Mouse (Mus musculus) adrenal gland, adult 2 months (tissue): Measurements from ENCODE around the gene Zfp184. TPM values are rescaled to one million over a fixed set of nuclear protein-coding genes. Genes with fewer than 3 reads are reported as not detected.
A peak's percentile ranks its signal among the peaks of the same experiment; 100 is the strongest.

Experiments
- DNase-seq: peaks from one replicate; pipeline ENCODE4 v3.0.0; 2021
- polyA plus RNA-seq: library from polyadenylated mRNA; depleted of rRNA; stranded (reverse); fragments of >200 nt; gene quantifications from 2 replicates; pipeline ENCODE4 v1.2.3, GENCODE M21; 2012
- total RNA-seq, 2 experiments: library from RNA; stranded (reverse); gene quantifications; 2 replicates each; pipeline ENCODE4 v1.2.3; 2021

Zfp184 gene
- total and polyA plus RNA-seq, 3 experiments: 0.35 to 1.9 (median 1.7) TPM

DNA sequence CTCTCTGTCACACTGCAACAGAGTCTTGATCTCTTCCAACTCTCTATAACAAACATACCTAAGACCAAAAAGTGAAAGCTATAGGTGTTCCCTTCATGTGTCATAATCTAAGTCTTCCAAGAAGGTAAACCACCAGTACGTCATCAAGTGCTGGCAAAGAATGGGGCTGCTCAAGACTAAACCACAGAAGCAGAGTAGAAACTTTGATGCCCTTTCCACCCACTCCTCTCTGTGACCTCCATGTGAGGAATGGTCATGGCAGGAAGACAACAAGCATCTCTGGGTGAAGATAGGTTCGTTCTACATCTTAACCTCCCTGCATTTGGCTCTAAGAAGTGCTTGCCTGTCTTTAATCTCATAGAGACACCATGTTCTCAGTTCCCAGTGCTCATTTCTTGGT, 39.6 kb downstream of the Zfp184 start:
- DNase-seq: no peak

DNA sequence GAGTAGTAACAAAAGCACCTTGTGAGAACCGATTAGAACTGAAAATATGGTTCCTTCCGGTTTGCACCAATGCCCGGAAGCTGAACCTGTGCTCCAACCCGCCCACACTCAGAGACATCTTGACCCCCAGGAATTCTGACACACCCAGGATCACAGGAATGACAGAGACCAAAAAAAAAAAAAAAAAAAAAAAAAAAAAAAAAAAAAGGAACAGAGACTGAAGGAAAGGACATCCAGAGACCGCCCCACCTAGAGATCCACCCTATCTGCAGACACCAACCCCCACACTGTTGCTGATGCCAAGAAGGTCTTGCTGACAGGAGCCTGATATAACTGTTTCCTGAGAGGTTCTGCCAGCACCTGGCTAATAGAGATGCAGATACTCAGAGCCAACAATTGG, 47.7 kb downstream of the Zfp184 start:
- DNase-seq: no peak

DNA sequence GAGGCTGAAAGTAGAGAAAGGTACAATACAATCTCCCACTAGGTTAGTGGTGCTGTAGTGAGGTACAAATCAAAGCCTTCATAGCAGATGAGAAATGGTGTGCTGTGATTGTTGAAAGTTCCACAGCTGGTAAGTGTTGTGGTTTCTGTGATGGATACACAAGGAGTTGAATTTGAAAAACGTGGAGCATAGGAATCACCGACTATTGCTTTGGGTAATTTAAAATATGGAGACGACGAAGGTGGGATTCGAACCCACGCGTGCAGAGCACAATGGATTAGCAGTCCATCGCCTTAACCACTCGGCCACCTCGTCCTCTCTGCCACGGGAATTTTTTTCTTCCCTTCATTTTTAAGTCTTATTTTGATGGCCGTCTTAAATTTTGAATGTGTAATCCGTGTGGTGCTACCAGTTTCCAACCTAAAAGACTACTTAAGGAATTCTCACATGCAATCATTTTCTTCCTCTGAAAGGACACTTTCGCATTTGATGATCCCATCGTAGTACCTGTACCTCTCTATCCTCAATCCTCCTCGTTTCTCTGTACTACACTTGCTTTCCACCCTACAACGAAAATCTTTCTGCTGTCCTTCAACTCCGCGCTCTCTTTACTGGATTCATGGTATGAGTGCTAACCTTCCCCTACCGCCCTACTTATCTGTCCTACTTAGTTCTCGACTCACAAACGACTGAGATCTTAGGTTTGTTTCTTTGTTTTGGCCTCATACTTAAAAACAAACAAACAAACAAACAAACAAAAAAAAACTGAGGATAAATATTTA, 49.3 kb downstream of the Zfp184 start:
- DNase-seq: peak; percentile 48

DNA sequence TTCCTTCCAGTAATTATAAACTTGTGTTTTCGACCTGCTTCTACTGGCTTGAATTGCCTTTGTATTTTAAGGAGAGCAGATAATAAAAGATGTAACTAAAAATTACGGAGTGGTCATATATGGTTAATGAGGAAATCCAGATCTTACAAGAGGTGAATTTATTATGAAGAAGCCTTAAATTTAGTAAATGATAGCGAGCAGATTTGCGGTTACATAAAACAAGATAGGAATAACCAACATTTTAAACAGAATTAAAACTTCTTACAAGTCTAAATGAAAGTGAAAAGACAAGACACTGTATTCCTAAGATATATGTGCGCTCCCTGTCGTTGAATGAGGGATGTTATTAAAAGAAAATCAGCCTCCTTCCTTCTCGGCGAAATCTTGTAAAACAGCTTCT, 50.0 kb downstream of the Zfp184 start:
- DNase-seq: no peak

DNA sequence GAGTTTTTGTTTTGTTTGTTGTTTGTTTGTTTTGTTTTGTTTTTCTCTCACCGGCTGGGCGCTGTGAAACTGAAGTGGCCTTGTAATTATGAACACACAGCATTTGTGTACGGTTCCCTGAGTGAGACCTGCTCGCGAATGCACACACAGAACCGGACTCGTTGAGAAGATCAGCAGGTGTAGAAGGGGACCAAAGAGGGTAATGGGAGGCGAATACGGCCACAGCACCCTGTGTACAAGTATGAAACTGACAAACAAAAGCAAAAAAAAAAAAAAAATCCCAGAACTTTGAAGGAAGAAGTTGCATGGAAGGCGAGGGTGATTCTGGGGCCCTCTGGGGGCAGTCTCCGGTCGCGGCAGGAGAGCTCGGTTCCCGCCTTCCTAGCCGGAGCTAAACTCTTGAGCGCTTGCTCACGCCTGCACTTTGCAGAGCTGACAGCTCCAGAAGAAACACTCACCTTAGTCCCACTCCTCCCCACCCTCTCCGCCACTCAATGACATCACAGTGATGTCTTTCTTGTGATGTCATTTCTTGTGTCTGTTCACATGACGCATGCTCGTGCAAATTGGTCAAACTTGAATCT, 50.5 kb downstream of the Zfp184 start:
- DNase-seq: peak; percentile 26

DNA sequence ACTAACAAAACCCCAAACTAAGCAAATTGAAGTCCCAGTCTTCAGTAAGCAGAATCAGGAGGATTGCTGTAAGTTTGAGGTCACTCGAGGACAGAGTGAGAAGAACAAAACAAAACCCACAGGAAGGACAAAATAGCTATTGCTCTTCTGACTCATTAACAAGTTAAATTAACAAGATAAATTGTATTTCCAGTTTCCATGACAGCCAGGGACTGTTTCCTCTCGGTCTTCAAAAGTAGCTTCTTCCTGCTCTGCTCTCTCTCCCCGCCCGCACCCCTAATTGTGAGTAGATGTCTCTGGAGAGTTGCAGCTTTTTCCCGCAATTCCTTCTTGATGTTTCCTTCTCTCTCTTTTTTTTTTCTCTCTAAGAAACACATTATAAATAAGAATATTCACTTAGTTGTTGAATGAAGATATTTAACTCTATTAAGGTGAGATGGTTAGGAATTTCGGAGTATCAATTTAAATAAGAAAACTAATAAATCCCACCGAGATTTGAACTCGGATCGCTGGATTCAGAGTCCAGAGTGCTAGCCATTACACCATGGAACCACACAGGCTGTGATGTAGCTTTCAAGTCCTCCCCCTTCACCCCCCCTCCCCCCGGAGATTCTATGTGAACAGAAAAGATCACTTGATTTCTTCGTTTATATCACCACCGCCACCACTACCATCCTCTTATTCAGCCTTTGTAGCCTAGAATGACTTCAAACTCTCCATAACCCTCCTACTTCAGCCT, 51.4 kb downstream of the Zfp184 start:
- DNase-seq: no peak

DNA sequence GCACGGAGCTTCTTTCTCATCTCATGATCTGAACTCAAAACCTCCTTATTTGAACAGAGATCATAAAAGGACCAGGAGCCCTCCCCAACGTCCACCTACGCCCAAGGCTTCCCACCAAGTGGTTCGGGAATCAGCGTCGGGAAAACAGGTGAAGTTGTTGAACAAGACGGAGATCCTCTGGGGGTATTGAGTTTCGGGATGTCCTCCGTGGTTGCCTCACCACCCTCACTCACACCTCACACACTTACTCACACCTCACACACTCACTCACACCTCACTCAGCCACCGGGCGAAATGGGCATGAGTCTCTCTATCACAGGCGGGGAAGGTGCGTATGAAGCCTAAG, 51.9 kb downstream of the Zfp184 start:
- DNase-seq: no peak

DNA sequence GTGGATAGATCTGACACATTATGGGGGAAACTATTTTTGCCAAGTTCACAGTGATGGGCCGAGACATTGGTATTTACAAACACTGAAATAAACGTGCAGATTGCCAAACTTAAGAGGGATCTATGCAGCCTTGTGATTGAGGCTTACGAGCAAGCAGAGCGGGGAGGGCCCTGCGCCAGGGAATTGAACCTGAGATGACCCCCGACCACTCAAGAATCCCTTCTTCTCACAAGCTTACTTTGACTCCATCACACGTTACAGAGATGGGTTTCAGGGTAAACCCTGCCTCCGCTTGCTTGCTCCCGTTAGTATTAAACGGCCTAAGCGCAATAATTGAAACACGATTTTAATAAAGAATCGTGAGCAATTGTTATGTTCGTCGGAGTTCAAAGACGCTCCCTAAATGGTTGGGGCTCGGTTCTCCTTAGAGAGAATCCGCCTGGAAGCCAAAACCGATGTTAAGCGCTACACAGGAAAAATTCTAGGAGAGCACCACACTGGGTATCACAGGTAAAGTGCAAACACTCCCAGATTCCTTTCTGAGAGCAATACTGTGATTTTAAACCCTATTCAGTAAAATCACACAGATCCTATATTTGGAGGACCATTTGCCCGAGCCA, 52.4 kb downstream of the Zfp184 start:
- DNase-seq: no peak

DNA sequence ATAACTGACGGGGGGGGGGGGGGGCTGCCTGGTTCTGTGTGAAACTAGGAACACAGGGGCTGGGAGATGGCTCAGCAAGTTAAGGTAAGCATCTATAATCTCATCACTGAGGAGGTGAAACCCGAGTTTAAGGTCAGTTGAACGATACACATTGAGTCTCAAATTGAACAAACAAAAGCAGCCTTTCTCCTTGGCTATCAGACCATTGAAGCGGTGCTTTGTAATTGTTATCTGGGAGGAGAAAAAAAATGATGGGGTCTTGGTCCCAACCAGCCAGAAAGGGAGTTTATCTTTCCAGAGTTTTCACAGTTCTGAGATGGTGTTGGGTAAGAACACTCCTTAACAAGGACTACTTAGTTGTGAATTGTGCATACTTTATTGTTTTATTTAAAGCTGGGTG, 52.9 kb downstream of the Zfp184 start:
- no peak for DNase-seq

DNA sequence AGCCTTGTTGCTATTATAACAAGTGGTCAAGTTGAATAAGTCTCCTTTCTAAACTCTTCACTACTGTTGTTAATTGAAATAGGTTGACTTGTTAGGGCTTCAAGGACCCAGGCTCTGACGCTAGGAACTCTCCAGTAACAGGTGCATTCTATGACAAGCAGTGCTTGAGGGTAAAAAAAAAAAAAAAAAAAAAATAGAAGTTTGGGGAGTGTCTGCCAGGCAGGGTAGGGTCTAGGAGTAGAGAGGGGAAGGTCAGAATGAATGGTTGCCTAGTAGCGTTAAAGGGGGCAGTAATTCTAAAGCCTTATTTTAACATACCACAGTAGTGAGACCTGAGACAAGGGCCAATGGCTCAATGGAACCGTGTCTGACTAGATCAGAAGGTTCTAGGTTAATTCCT, 53.5 kb downstream of the Zfp184 start:
- DNase-seq: no peak

DNA sequence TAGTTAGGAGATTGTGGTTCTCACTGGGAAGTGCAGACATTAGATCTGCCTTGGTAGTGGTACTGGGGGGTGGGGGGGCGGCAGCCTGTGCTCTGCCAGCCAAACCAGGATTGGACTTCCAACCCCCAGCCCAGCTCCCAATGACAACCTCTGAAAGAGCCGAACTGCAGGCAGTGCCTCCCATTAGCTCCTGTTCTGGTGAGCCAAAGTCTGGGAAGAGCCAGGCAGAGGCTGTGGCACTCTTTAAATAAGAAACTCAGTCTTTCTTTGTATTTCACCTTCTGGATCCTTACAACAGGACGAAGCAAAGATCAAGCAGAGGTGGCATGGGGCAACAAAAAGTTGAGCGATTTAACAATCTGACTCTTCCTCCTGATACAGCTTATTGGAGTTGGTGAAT, 54.3 kb downstream of the Zfp184 start:
- DNase-seq: no peak

DNA sequence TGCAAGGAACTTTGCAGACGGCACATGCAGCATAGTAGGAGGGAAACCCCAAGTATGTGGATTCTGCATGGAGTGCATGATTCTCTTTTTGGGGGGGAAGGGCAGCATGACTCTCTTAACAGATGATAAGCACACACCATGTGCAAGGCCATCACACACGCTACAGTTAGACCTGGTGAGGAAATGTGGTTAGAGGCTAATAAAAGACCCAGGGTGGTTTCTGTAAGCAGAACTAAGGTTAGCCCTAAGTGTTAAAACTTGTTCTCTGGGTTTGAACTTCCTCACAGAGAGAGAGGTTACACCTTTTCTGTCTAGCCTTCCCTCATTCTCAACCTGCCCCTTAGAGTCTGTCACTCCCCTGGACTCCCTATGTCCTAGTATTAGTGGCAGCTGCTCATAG, 56.5 kb downstream of the Zfp184 start:
- DNase-seq: no peak

DNA sequence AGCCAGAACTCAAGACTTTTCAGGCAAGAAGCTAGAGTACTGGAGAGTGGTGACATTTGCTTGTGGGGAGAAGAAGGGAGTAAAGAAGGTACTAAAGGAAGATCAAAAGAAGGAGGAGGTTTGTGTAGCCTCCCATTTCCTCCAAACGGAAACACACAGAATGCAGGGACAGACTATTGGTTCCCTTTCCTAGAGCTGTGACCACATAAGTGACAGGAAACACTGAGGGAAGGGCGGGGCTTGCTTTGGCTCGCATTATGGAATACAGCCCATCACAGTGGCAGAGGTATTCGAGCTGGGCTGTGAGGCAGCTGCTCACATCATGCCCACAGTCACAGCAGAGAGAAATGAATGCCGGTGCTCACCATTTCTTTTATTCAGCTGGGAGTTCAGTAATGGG, 56.9 kb downstream of the Zfp184 start:
- no peak for DNase-seq

DNA sequence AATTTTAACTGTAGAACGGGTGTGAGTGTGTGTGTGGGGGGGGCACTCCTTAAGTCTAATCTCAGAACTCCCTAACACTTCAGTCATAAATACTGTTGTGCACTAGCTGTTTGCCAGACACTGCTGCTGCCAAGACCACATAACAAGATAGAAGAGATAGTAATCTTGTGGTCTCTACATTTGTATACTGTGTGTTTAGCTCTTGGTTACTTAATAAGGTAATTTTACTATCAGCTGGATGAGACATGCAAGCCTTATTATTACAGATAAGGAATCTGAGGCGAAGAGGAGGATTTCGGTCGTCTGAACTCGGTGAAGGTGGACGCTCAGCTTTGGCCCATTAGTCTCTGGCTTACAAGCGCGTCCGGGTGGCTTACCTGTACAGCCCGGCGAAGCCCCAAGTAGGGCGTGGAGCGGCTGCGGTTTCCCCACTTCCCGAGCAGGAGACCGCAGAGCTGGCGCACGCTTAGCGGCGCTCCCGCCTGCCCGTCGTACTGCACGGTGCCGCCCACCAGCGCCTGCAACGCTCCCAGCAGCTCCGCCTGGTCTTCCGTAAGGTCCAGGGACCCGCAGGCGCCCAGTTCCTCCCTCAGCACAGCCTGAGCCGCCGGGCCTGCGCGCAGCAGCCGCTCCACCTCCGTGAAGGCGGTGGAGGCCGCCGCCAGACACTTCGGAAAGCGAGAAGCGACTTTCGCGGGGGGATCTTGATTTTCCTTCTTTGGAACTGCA, 60.9 kb downstream of the Zfp184 start:
- DNase-seq: peak; percentile 70

DNA sequence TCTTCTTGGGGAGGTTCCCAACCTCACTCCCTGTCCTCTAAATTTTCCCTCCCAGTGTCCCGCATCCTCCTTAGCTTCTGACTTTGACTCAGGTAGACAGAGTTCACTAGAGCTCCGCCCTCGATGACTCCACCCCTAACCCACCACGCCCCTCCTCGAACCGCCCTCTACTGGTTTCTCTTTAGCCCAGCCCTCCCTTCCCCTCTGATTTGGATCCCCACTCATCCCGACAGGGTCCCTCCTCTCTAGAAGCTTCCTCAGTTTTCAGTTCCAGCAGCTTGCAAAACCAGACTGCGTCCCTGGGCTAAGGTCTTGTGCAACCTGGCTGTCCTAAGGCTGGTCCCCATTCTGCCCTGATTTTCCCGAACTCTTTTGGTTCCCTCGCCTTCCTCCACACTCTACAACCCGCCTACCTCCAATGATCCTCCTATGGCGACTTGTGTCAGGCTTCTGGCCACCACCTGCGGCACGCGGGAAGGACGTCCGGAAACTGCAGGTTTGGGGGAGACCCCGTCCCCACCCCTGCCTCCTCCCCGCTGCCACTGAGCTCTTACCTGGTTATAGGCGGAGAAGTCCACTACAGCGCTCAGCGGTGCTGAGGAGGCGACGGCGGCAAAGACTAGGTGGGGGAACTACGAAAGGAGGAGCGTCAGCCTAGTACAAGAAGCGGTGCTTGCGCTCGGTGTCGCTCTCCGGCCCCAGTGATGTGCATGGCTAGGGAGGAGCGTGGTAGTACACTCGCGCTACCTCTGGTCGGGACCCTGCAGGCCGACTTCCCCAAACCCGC, 61.6 kb downstream of the Zfp184 start:
- DNase-seq: peak; percentile 77

DNA sequence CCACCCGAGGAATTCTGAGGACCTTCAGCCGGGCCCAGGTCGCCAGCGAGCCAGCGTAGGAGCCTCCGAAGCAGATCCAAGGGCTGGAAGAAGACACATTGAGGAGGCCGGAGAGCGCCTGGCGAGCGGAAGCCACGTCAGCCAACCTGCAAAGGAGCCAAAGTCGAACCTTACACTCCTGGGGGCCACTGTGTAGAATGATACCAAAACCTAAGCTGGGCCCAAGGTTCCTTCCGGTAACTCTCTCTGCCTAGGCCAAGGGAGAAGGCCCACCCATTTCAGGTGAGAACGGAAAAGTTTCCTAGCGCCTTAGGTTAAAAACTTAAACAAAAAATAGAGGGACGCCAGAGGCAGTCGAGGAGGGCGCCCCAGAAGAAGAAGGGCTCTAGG, 62.2 kb downstream of the Zfp184 start:
- DNase-seq: no peak

DNA sequence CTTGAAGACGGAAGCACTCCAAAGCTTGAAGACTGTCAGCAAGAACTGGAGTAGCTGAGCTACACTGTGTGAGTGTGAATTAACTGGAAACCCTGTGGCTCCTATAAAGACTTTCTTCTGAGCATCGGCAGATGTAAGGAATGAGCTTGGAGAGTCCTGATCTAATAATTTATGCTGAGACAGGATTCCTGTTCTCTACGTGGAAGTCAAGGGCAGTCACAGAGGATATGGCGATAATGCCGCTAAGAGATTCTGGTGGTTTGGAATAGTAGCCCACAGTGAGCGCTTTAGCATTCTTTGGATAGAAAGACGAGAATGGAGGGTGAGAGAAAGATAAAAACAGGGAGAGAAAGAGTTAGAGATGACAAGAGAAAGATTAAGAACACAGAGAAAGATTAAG, 63.0 kb downstream of the Zfp184 start:
- DNase-seq: no peak

DNA sequence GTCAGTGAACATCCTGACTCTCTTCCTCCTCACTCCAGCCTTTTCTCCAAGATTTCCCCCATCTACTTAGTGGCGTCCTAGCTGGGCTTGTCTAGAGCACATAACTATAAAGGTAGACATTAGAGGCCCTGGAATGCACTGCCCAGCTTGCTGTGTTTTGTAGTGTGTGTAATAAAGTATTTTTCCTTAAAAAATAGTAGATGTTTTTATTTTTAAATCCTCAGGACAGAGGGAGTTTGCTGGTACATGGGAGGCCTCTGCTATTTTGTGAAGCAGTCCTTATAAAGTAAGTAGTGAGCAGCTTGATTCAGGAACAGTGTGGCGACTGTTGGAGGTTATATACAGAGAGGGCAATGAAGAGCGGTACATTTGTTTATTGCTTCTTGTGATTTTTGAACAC, 63.8 kb downstream of the Zfp184 start:
- DNase-seq: no peak

DNA sequence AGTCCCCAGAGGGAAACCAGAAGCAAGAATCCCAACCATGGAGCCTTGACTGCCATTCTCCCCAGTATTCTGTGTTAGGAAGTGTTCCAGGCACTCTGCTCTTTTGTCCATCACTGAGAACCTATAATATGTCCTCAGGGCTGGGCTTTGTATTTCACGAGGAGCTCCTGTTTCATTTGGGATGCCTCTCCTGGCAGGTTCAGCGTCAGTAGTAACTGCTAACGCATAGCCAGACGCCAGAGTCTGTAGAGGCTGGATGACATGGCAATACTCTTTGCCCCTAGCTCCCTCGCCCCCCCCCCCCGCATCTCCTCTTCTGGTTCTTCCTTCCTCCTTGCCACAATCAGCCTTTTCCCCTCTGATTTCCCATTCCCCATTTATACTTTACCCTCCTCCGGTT, 64.7 kb downstream of the Zfp184 start, which contains the start of gene Prss16:
Gene Prss16, minus strand, starts transcription at position 101 of the 400 bp plus-strand sequence.
- DNase-seq: no peak
